Mouse (Mus musculus) heart, embryonic 10.5 days (tissue): Measurements from ENCODE around the gene Cyba. TPM values are rescaled to one million over a fixed set of nuclear protein-coding genes. Genes with fewer than 3 reads are reported as not detected.
A peak's percentile ranks its signal among the peaks of the same experiment; 100 is the strongest.

Experiments used
- DNase-seq: peaks from one replicate; pipeline ENCODE4 v3.0.0-alpha.2; 2017; ENCODE audit warnings: low spot score
- H3K27ac ChIP-seq: fragments of 300-500 bp; sonication (generic); 2 replicates; pipeline ENCODE4 v1.5.1; 2016; ENCODE audit warnings: mild to moderate bottlenecking
- H3K27me3 ChIP-seq: fragments of 300-500 bp; sonication (generic); 2 replicates; pipeline ENCODE4 v1.6.1; 2016; ENCODE audit warnings: mild to moderate bottlenecking; ENCODE audit not compliant: poor library complexity, insufficient read depth, severe bottlenecking
- H3K36me3 ChIP-seq: fragments of 300-500 bp; sonication (generic); 2 replicates; pipeline ENCODE4 v1.6.1; 2016; ENCODE audit warnings: mild to moderate bottlenecking, moderate library complexity
- H3K4me1 ChIP-seq: fragments of 300-500 bp; sonication (generic); 2 replicates; pipeline ENCODE4 v1.6.1; 2016; ENCODE audit warnings: mild to moderate bottlenecking
- H3K4me3 ChIP-seq: fragments of 300-500 bp; sonication (generic); 2 replicates; pipeline ENCODE4 v1.5.1; 2016; ENCODE audit warnings: mild to moderate bottlenecking, moderate library complexity
- H3K9me3 ChIP-seq: fragments of 300-500 bp; sonication (generic); 2 replicates; pipeline ENCODE4 v1.6.1; 2016; ENCODE audit warnings: mild to moderate bottlenecking, moderate library complexity
- WGBS: fragments of 180-500 bp; shearing (Covaris S2); methylation state at CpG from one replicate; pipeline ENCODE4 v1.1.7; 2016; 5-methylcytosine and 5-hydroxymethylcytosine counted together
- polyA plus RNA-seq: library from polyadenylated mRNA; unstranded; fragments of >200 nt; fragmentation: Nextera tagmentation; extraction: Ambion mirVana; gene quantifications from 2 replicates; pipeline ENCODE4 v1.2.1, GENCODE M21; 2016

Gene Cyba
- polyA plus RNA-seq, 1 experiment from 2014 or later: 185 TPM

- peak; percentile 100 for DNase-seq
- Histone ChIP-seq H3K27me3 (no peaks in the 10 kb centered on the region), H3K9me3 (no peaks in the 10 kb centered on the region), H3K4me3 (peak within 1 kb of the TSS; percentile 79), H3K36me3 (peaks cover 17% of the 10 kb centered on the region), H3K27ac (peak within 1 kb of the TSS; percentile 91), H3K4me1 (peaks cover 37% of the 10 kb centered on the region)
- 1% methylated on average over 47 of the region's 47 CpGs for WGBS
These were observed 10.7 kb upstream of the Cyba start, which contains the start of gene Mvd for GRCm38 (mm10) chr8:122443262-122444006. TSS of gene Mvd (minus strand) at chr8:122443422.

- Histone ChIP-seq H3K9me3 (no peaks in the 10 kb centered on the region), H3K36me3 (peaks cover 23% of the 10 kb centered on the region), H3K4me3 (peak overlapping the region; percentile 79), H3K27me3 (no peaks in the 10 kb centered on the region), H3K27ac (peak overlapping the region; percentile 91), H3K4me1 (peaks cover 43% of the 10 kb centered on the region)
- no peak for DNase-seq
- WGBS: 2% methylated on average over 12 of the region's 12 CpGs
These were observed 10.1 kb upstream of the Cyba start for GRCm38 (mm10) chr8:122442781-122443180.

GRCm38 (mm10) chr8:122442356-122442755 lies 9.6 kb upstream of the Cyba start:
- Histone ChIP-seq H3K9me3 (no peaks in the 10 kb centered on the region), H3K4me3 (peak overlapping the region; percentile 79), H3K27me3 (no peaks in the 10 kb centered on the region), H3K27ac (peak overlapping the region; percentile 91), H3K36me3 (peaks cover 28% of the 10 kb centered on the region), H3K4me1 (peaks cover 47% of the 10 kb centered on the region)
- DNase-seq: no peak
- WGBS: 28% methylated on average over 7 of the region's 7 CpGs

GRCm38 (mm10) chr8:122441326-122441725 lies 8.6 kb upstream of the Cyba start:
- Histone ChIP-seq H3K9me3 (no peaks in the 10 kb centered on the region), H3K4me3 (no peak overlapping the region), H3K27ac (no peak overlapping the region), H3K4me1 (peaks cover 49% of the 10 kb centered on the region), H3K27me3 (no peaks in the 10 kb centered on the region), H3K36me3 (peaks cover 38% of the 10 kb centered on the region)
- WGBS: 93% methylated on average over 1 of the region's 1 CpGs
- no peak for DNase-seq

GRCm38 (mm10) chr8:122439336-122439735 lies 6.6 kb upstream of the Cyba start:
- DNase-seq: no peak
- Histone ChIP-seq H3K4me1 (peaks cover 29% of the 10 kb centered on the region), H3K36me3 (peaks cover 56% of the 10 kb centered on the region), H3K27ac (no peak overlapping the region), H3K9me3 (no peaks in the 10 kb centered on the region), H3K4me3 (no peak overlapping the region), H3K27me3 (no peaks in the 10 kb centered on the region)
- WGBS: 89% methylated on average over 16 of the region's 16 CpGs

- Histone ChIP-seq H3K36me3 (peaks cover 65% of the 10 kb centered on the region), H3K4me3 (no peak overlapping the region), H3K4me1 (peaks cover 33% of the 10 kb centered on the region), H3K9me3 (no peaks in the 10 kb centered on the region), H3K27me3 (no peaks in the 10 kb centered on the region), H3K27ac (peak overlapping the region; percentile 17; the same call in 1 of the 2 replicates)
- no peak for DNase-seq
- 90% methylated on average over 13 of the region's 13 CpGs for WGBS
These were observed 5.1 kb upstream of the Cyba start for GRCm38 (mm10) chr8:122437708-122438331.

- H3K27ac ChIP-seq: no peak overlapping the region
- DNase-seq: no peak
- H3K4me1 ChIP-seq: peaks cover 38% of the 10 kb centered on the region
- no peaks in the 10 kb centered on the region for H3K9me3 ChIP-seq
- peaks cover 65% of the 10 kb centered on the region for H3K36me3 ChIP-seq
- H3K4me3 ChIP-seq: no peak overlapping the region; the same call in 1 of the 2 replicates
- WGBS: 79% methylated on average over 20 of the region's 20 CpGs
- no peaks in the 10 kb centered on the region for H3K27me3 ChIP-seq
These were observed 3.9 kb upstream of the Cyba start for GRCm38 (mm10) chr8:122436586-122437125.

- H3K27me3 ChIP-seq: no peaks in the 10 kb centered on the region
- WGBS: 94% methylated on average over 9 of the region's 9 CpGs
- no peaks in the 10 kb centered on the region for H3K9me3 ChIP-seq
- peaks cover 65% of the 10 kb centered on the region for H3K36me3 ChIP-seq
- no peak for DNase-seq
- H3K4me1 ChIP-seq: peaks cover 44% of the 10 kb centered on the region
- no peak overlapping the region for H3K4me3 ChIP-seq
- H3K27ac ChIP-seq: no peak overlapping the region
These were observed 3.4 kb upstream of the Cyba start for GRCm38 (mm10) chr8:122436146-122436545.

GRCm38 (mm10) chr8:122435375-122435774 lies 2.6 kb upstream of the Cyba start:
- H3K27ac ChIP-seq: no peak overlapping the region
- H3K9me3 ChIP-seq: no peaks in the 10 kb centered on the region
- peaks cover 67% of the 10 kb centered on the region for H3K36me3 ChIP-seq
- no peak for DNase-seq
- WGBS: 88% methylated on average over 6 of the region's 6 CpGs
- peaks cover 49% of the 10 kb centered on the region for H3K4me1 ChIP-seq
- no peaks in the 10 kb centered on the region for H3K27me3 ChIP-seq
- H3K4me3 ChIP-seq: no peak overlapping the region

GRCm38 (mm10) chr8:122433269-122433905 lies 657 bp upstream of the Cyba start:
- WGBS: 65% methylated on average over 11 of the region's 11 CpGs
- H3K4me3 ChIP-seq: peak overlapping the region; percentile 71
- no peak for DNase-seq
- no peaks in the 10 kb centered on the region for H3K27me3 ChIP-seq
- H3K9me3 ChIP-seq: no peaks in the 10 kb centered on the region
- H3K36me3 ChIP-seq: peaks cover 55% of the 10 kb centered on the region
- H3K4me1 ChIP-seq: peaks cover 50% of the 10 kb centered on the region
- H3K27ac ChIP-seq: peak overlapping the region; percentile 91

GRCm38 (mm10) chr8:122431694-122432442 lies 862 bp downstream of the Cyba start:
- Histone ChIP-seq H3K9me3 (no peaks in the 10 kb centered on the region), H3K4me1 (peaks cover 40% of the 10 kb centered on the region), H3K36me3 (peaks cover 49% of the 10 kb centered on the region), H3K27me3 (no peaks in the 10 kb centered on the region), H3K27ac (peak overlapping the region; percentile 91), H3K4me3 (peak overlapping the region; percentile 71)
- 37% methylated on average over 18 of the region's 18 CpGs for WGBS
- DNase-seq: no peak

- H3K4me1 ChIP-seq: peaks cover 40% of the 10 kb centered on the region
- WGBS: 81% methylated on average over 3 of the region's 3 CpGs
- no peak overlapping the region for H3K4me3 ChIP-seq
- peaks cover 45% of the 10 kb centered on the region for H3K36me3 ChIP-seq
- no peaks in the 10 kb centered on the region for H3K9me3 ChIP-seq
- no peaks in the 10 kb centered on the region for H3K27me3 ChIP-seq
- DNase-seq: no peak
- no peak overlapping the region for H3K27ac ChIP-seq
These were observed 2.1 kb downstream of the Cyba start for GRCm38 (mm10) chr8:122430646-122431045.
